Mouse (Mus musculus) heart, postnatal 0 days (tissue): Measurements from ENCODE around the gene Vav1.

Experiments used
- CTCF ChIP-seq: IDR thresholded peaks from 2 replicates; pipeline ENCODE4 v1.5.1; 2016; ENCODE audit warnings: antibody characterized with exemption, control low read depth, low read depth
- EP300 ChIP-seq: IDR thresholded peaks from 2 replicates; pipeline ENCODE4 v1.6.1; 2016; ENCODE audit warnings: antibody characterized with exemption, low read depth

- TF ChIP-seq CTCF (no peak), EP300 (no peak)
Observed at GRCm38 (mm10) chr17:57230728-57231125, 48.2 kb upstream of the Vav1 start.
